In genomic region chr16:92399490-92400458, GRCm38 (mm10) we compare ENCODE assay signal across 8 mouse cellular contexts. TPM values are rescaled to one million over a fixed set of nuclear protein-coding genes. Genes with fewer than 3 reads are reported as not detected.
A peak's percentile ranks its signal among the peaks of the same experiment; 100 is the strongest.
DNase-seq lines count a peak whose midpoint lies in the region; ATAC-seq lines count a peak whose summit lies in the region.

No protein-coding gene starts in this region.

- H3K36me3 ChIP-seq in forebrain, embryonic 13.5 days (ENCODE audit: poor library complexity, severe bottlenecking) = peaks cover 24% of the 10 kb centered on the region
- H3K36me3 ChIP-seq in heart, embryonic 16.5 days (ENCODE audit: control insufficient read depth, insufficient read depth) = peaks cover 20% of the 10 kb centered on the region
- peaks cover 24% of the 10 kb centered on the region for H3K36me3 ChIP-seq in liver, embryonic 12.5 days

- H3K27me3 ChIP-seq in forebrain, embryonic 13.5 days = peaks cover 12% of the 10 kb centered on the region
- H3K27me3 ChIP-seq in heart, embryonic 16.5 days (ENCODE audit: control insufficient read depth, insufficient read depth, low read length) = no peaks in the 10 kb centered on the region
- H3K27me3 ChIP-seq in liver, embryonic 12.5 days (replicated peaks) = peaks cover 56% of the 10 kb centered on the region

- ATAC-seq in forebrain, embryonic 13.5 days = peak; percentile 88
- peak; percentile 89 for ATAC-seq in heart, embryonic 16.5 days (replicated peaks; ENCODE audit: extremely low read depth, insufficient read depth, low FRiP score)
- ATAC-seq in liver, embryonic 12.5 days = peak; percentile 63

- under 1% methylated on average over 37 of the region's 37 CpGs for WGBS in forebrain, embryonic 13.5 days
- WGBS in heart, embryonic 16.5 days = 2% methylated on average over 37 of the region's 37 CpGs
- WGBS in liver, embryonic 12.5 days (ENCODE audit: insufficient replicate concordance) = 2% methylated on average over 37 of the region's 37 CpGs

- no peaks in the 10 kb centered on the region for H3K9me3 ChIP-seq in forebrain, embryonic 13.5 days (replicated peaks)
- 0 out of 2 replicates have a peak, but pooled peaks cover 3% of the 10 kb centered on the region for H3K9me3 ChIP-seq in heart, embryonic 16.5 days (replicated peaks; ENCODE audit: control insufficient read depth, low read length)
- H3K9me3 ChIP-seq in liver, embryonic 12.5 days (replicated peaks) = no peaks in the 10 kb centered on the region

- peaks cover 45% of the 10 kb centered on the region for H3K4me1 ChIP-seq in forebrain, embryonic 13.5 days
- peaks cover 54% of the 10 kb centered on the region for H3K4me1 ChIP-seq in heart, embryonic 16.5 days (ENCODE audit: control insufficient read depth, insufficient read depth, low read length)
- peaks cover 13% of the 10 kb centered on the region; the same call in 1 of the 2 replicates for H3K4me1 ChIP-seq in liver, embryonic 12.5 days

- peak overlapping the region; percentile 57 for H3K9ac ChIP-seq in forebrain, embryonic 13.5 days
- peak overlapping the region; percentile 82 for H3K9ac ChIP-seq in heart, embryonic 16.5 days (ENCODE audit: low read length)
- no peak overlapping the region for H3K9ac ChIP-seq in liver, embryonic 12.5 days

- peak overlapping the region; percentile 67 for H3K4me2 ChIP-seq in forebrain, embryonic 13.5 days
- peak overlapping the region; percentile 71 for H3K4me2 ChIP-seq in heart, embryonic 16.5 days (ENCODE audit: low read depth, low read length)
- H3K4me2 ChIP-seq in liver, embryonic 12.5 days = peak overlapping the region; percentile 55

- H3K4me3 ChIP-seq in forebrain, embryonic 13.5 days = peak overlapping the region; percentile 40
- H3K4me3 ChIP-seq in heart, embryonic 16.5 days (ENCODE audit: low read length) = peak overlapping the region; percentile 65
- peak overlapping the region; percentile 29 for H3K4me3 ChIP-seq in liver, embryonic 12.5 days

- peak overlapping the region; percentile 83 for H3K27ac ChIP-seq in forebrain, embryonic 13.5 days
- peak overlapping the region; percentile 96 for H3K27ac ChIP-seq in heart, embryonic 16.5 days (ENCODE audit: low read length)
- 0 out of 2 replicates have a peak overlapping the region, but pooled peaks have one; percentile 6 for H3K27ac ChIP-seq in liver, embryonic 12.5 days

- peak; percentile 27 for DNase-seq in CD4-positive, CD25-positive, alpha-beta regulatory T cell, adult 2 months (ENCODE audit: low read depth, low spot score)
- DNase-seq in c-Kit-positive CD71-negative TER-119-negative erythroid progenitor cells, embryonic 14.5 days (ENCODE audit: low read depth) = peak; percentile 52
- peak; percentile 96 for DNase-seq in kidney, postnatal 14 days
- peak; percentile 83 for DNase-seq in neural tube, embryonic 10.5 days (ENCODE audit: extremely low spot score, low spot score)
- peak; percentile 72 for DNase-seq in testis, postnatal 14 days (ENCODE audit: low spot score)

RNA-seq across cellular contexts. Expression of gene Kcne1, which starts 40.5 kb away (rescaled TPM):
- polyA plus RNA-seq in forebrain, embryonic 13.5 days (2015; fragmentation: Nextera tagmentation; extraction: Ambion mirVana) = not detected in 2 replicates
- polyA plus RNA-seq in heart, embryonic 16.5 days (2015; fragmentation: Nextera tagmentation; extraction: Ambion mirVana) = 166 and 187 TPM in 2 replicates
- polyA plus RNA-seq in liver, embryonic 12.5 days (2016; fragmentation: Nextera tagmentation; extraction: Ambion mirVana) = 0.41 TPM in 1 of 2 replicates, not detected in the other

Comparison
In these comparisons a context has a peak if more than half of its experiments do, and no peak if none do; other contexts are left out.
1. Peak in every context shown above with its lines: DNase-seq, ATAC-seq, H3K4me3 ChIP-seq and H3K27ac ChIP-seq.
2. DNase-seq: peak in every context shown above with its lines; median percentile 96 in kidney, postnatal 14 days; 83 in neural tube, embryonic 10.5 days; 72 in testis, postnatal 14 days; 52 in c-Kit-positive CD71-negative TER-119-negative erythroid progenitor cells, embryonic 14.5 days; 27 in CD4-positive, CD25-positive, alpha-beta regulatory T cell, adult 2 months.
3. H3K27ac ChIP-seq: peak in every context shown above with its lines; median percentile 96 in heart, embryonic 16.5 days; 83 in forebrain, embryonic 13.5 days; 6 in liver, embryonic 12.5 days.
4. RNA of gene Kcne1, which starts 40.5 kb away (polyA plus RNA-seq): 166 to 187 TPM in heart, embryonic 16.5 days; not detected in forebrain, embryonic 13.5 days and 0.41 TPM in liver, embryonic 12.5 days; every median in the first group is over 100 times any median in the second.